ENCODE assay signal across 9 mouse cellular contexts in the genomic region with DNA sequence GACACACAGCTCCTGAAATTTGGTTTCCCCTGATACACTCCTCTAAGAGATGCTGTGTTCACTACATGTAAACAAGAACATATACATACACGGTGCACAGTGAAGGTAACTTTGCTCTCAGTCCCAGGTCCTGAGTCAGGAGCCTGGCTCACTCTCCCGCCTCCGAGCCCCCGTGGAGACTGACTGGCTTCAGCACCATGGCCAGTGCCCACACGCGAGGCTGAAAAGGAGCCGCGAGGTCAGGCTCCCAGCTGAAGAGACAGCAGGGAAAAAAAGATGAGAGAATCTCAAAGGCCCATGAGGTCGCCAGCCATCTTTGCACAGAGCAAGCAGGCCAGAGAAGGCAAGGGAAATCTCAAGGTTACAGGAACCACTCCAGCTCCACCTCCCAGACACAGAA. TPM values are rescaled to one million over a fixed set of nuclear protein-coding genes. Genes with fewer than 3 reads are reported as not detected.
DNase-seq lines count a peak whose midpoint lies in the region; ATAC-seq and TF ChIP-seq lines count a peak whose summit lies in the region.
"Had no signal": no experiment of that assay in that cellular context is flagged by ENCODE, and none has a peak within 500 bp of the region (broad histone marks: within the 10 kb centered on the region; RNA-seq: fewer than 3 reads in every experiment).

No protein-coding gene starts in this region.

- peak; percentile 33 for DNase-seq in gastrocnemius, adult 2 months
- no peak for DNase-seq in gastrocnemius, postnatal 25 days
- peak; percentile 44 for DNase-seq in midbrain, embryonic 14.5 days
- peak; percentile 59 for DNase-seq in forelimb bud, embryonic 11.5 days (ENCODE audit: low read depth, low spot score)
- DNase-seq in retina, embryonic 14.5 days (ENCODE audit: low spot score): peak; percentile 73
- no peak for DNase-seq in spleen, adult 18-20 months
- no peak for DNase-seq in spleen, adult 12 weeks (ENCODE audit: low spot score)

- no peak overlapping the region for H3K9ac ChIP-seq in midbrain, embryonic 14.5 days (replicated peaks; ENCODE audit: low read length)
- H3K9ac ChIP-seq in midbrain, embryonic 16.5 days (ENCODE audit: low read depth, low read length): no peak overlapping the region
- H3K9ac ChIP-seq: neural tube, embryonic 12.5 days had no signal

- H3K27ac ChIP-seq in gastrocnemius, adult 2 months: no peak overlapping the region
- H3K27ac ChIP-seq in midbrain, embryonic 14.5 days (replicated peaks; ENCODE audit: low read depth, low read length): no peak overlapping the region
- no peak overlapping the region for H3K27ac ChIP-seq in midbrain, embryonic 16.5 days (ENCODE audit: low read length)
- H3K27ac ChIP-seq: neural tube, embryonic 12.5 days had no signal

- no peak overlapping the region for H3K4me2 ChIP-seq in midbrain, embryonic 14.5 days (ENCODE audit: low read length)
- no peak overlapping the region for H3K4me2 ChIP-seq in midbrain, embryonic 16.5 days (ENCODE audit: low read length)
- H3K4me2 ChIP-seq: neural tube, embryonic 12.5 days had no signal

- no peaks in the 10 kb centered on the region for H3K36me3 ChIP-seq in midbrain, embryonic 14.5 days (ENCODE audit: control insufficient read depth, insufficient read depth, low read length)
- H3K36me3 ChIP-seq in midbrain, embryonic 16.5 days (ENCODE audit: control insufficient read depth, insufficient read depth, low read length): no peaks in the 10 kb centered on the region
- H3K36me3 ChIP-seq: neural tube, embryonic 12.5 days had no signal

- H3K4me1 ChIP-seq in midbrain, embryonic 14.5 days (ENCODE audit: control insufficient read depth, insufficient read depth, low read length): no peaks in the 10 kb centered on the region
- peaks cover 7% of the 10 kb centered on the region for H3K4me1 ChIP-seq in midbrain, embryonic 16.5 days (ENCODE audit: control insufficient read depth, insufficient read depth, low read length)

- no peak overlapping the region for H3K4me3 ChIP-seq in gastrocnemius, adult 2 months
- H3K4me3 ChIP-seq in midbrain, embryonic 14.5 days (replicated peaks; ENCODE audit: low read depth, low read length): no peak overlapping the region
- no peak overlapping the region for H3K4me3 ChIP-seq in midbrain, embryonic 16.5 days (ENCODE audit: low read depth, low read length)
- H3K4me3 ChIP-seq: neural tube, embryonic 12.5 days had no signal

- 10% methylated on average over 9 of the region's 9 CpGs for WGBS in midbrain, embryonic 14.5 days
- 9% methylated on average over 9 of the region's 9 CpGs for WGBS in midbrain, embryonic 16.5 days

- no peaks in the 10 kb centered on the region for H3K27me3 ChIP-seq in midbrain, embryonic 14.5 days (ENCODE audit: control insufficient read depth, insufficient read depth, low read length)
- H3K27me3 ChIP-seq in midbrain, embryonic 16.5 days (ENCODE audit: control insufficient read depth, insufficient read depth, low read depth, low read length): no peaks in the 10 kb centered on the region

- no peak for TF ChIP-seq CTCF in gastrocnemius, adult 2 months (IDR thresholded peaks at IDR 0.05)

- no peaks in the 10 kb centered on the region for H3K9me3 ChIP-seq in midbrain, embryonic 14.5 days (ENCODE audit: control insufficient read depth, low read length)
- no peaks in the 10 kb centered on the region for H3K9me3 ChIP-seq in midbrain, embryonic 16.5 days (replicated peaks; ENCODE audit: control insufficient read depth, low read length, poor library complexity, severe bottlenecking)
- H3K9me3 ChIP-seq: neural tube, embryonic 12.5 days had no signal

- no peak for ATAC-seq in midbrain, embryonic 14.5 days (ENCODE audit: low FRiP score, low TSS enrichment)
- ATAC-seq in midbrain, embryonic 16.5 days: no peak

- intact Hi-C loops in gastrocnemius, adult 2 months (cut with DNase I): no loop called here

RNA-seq across cellular contexts. Expression of a gene that starts 22.7 kb away (rescaled TPM):
- not detected for total RNA-seq in gastrocnemius, adult 2 months (2021)
- total RNA-seq in gastrocnemius, postnatal 25 days (2021): not detected
- polyA plus RNA-seq in midbrain, embryonic 14.5 days (2014; fragmentation: Nextera tagmentation; extraction: Ambion mirVana): 0.61 and 0.84 TPM in 2 replicates
- polyA plus RNA-seq in midbrain, embryonic 16.5 days (2015; fragmentation: Nextera tagmentation; extraction: Ambion mirVana): 1.1 and 1.5 TPM in 2 replicates

RNA-seq across cellular contexts. Expression of a gene that starts 23.3 kb away (rescaled TPM):
- total RNA-seq in gastrocnemius, adult 2 months (2021): under 1 TPM; 0.14 to 0.26 TPM
- under 1 TPM; 0.38 to 0.43 TPM for total RNA-seq in gastrocnemius, postnatal 25 days (2021)
- 21.7 and 22.6 TPM in 2 replicates for polyA plus RNA-seq in midbrain, embryonic 14.5 days (2014; fragmentation: Nextera tagmentation; extraction: Ambion mirVana)
- polyA plus RNA-seq in midbrain, embryonic 16.5 days (2015; fragmentation: Nextera tagmentation; extraction: Ambion mirVana): 12.3 and 14.4 TPM in 2 replicates

Comparison
In these comparisons a context has a peak if more than half of its experiments do, and no peak if none do; other contexts are left out.
1. DNase-seq: peak in gastrocnemius, adult 2 months (single experiment), midbrain, embryonic 14.5 days (single experiment), forelimb bud, embryonic 11.5 days (single experiment) and retina, embryonic 14.5 days (single experiment); none in gastrocnemius, postnatal 25 days (single experiment), spleen, adult 18-20 months (0 of 2) and spleen, adult 12 weeks (single experiment).